Comparison of ENCODE assay signal across 8 mouse cellular contexts in genomic region chrX:81729796-81730195, GRCm38 (mm10).
"Had no signal": no experiment of that assay in that cellular context is flagged by ENCODE, and none has a peak within 500 bp of the region (broad histone marks: within the 10 kb centered on the region; RNA-seq: fewer than 3 reads in every experiment).

No protein-coding gene starts in this region.

- DNase-seq: lung, adult 18-20 months; lung, embryonic 14.5 days; lung, postnatal 10 days; lung, postnatal 4 days; midbrain, embryonic 14.5 days; right cerebral cortex, postnatal 14 days; thymus, adult 2 months; thymus, postnatal 36 days had no signal
